Mouse (Mus musculus): Measurements from ENCODE around the gene Vwa7.
"Not testable (repeated sequence)": the region's sequence is repeated elsewhere in the genome, so short reads cannot be mapped to it uniquely, and the experiment has no call there.

The Vwa7 gene

DNA sequence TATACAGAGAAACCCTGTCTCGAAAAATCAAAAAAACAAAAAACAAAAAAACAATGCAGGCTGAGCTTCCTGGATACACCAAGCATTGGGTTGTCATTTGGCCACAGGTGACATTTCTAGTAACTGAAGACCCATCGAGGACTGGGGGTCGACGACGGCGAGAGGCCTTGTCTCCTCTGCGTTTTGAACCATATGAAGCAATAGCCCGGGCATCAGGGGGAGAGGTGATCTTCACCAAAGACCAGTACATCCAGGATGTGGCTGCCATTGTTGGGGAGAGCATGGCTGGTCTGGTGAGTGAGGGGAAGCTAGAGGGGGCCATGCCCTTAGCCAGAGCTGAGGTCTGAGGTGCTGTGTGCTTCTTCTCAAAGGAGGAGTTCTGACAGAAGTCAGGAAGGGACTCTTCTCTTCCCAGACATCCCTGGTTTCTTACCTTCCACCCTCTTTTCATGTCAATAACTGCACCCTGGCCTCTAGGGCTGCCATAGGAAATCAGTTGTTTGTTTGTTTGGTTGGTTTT lies 6.2 kb downstream of the Vwa7 start:
- DNase-seq: no peak

- no peak for DNase-seq
Measured at GRCm38 (mm10) chr17:35023221-35023620, 6.8 kb downstream of the Vwa7 start.

GRCm38 (mm10) chr17:35023756-35024155 lies 7.4 kb downstream of the Vwa7 start:
- no peak for DNase-seq

GRCm38 (mm10) chr17:35024261-35024660 lies 7.9 kb downstream of the Vwa7 start:
- no peak for DNase-seq

GRCm38 (mm10) chr17:35024691-35025488 lies 8.5 kb downstream of the Vwa7 start:
- DNase-seq: no peak

- DNase-seq: no peak
Measured at GRCm38 (mm10) chr17:35026206-35026605, 9.8 kb downstream of the Vwa7 start.

DNA sequence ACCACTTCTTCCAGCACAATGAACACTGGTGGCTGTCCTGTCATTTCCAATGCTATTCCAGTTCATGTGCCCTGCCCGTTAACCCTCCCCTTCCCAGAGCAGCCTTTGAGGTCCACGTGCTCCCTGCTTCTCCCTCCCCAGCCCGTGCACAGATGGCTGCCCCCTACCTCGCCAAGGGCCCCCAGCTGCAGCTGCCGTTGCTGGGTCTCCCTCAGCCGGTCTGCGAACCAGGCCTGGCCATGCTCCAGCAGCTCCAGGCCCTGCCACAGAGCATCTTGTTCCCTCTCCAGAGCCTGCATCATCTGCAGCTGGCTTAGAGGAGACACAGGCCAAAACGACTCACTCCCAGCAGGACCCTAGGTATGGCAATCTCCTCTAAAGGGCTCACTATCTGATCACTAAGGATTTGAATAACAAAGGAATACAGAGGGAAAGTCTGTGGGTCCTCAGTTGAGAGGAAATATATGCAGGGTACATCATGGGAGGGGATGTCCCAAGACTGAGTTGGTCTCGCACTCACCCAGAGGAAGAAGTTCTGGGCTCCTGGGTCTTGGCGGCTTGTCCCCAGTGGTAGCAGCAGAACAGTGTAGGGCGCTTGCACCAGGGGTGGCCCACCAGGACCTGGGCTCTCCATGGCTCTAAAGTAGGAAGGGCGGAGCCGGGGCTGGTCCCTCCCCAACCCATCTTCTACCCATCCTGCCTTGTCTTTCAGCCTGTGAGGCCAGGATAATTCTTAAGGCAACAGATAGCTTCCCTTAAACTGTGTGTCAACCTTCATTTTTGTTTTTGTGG lies 11.1 kb downstream of the Vwa7 start, which contains the start of gene Sapcd1:
Gene Sapcd1 (minus strand): TSS at position 740 of the 792 bp plus-strand sequence.
- peak; percentile 35 for DNase-seq

- no peak for DNase-seq
Measured at GRCm38 (mm10) chr17:35028315-35028714, 11.9 kb downstream of the Vwa7 start.

GRCm38 (mm10) chr17:35029691-35030532 lies 13.5 kb downstream of the Vwa7 start:
- DNase-seq: peak; percentile 55

- no peak for DNase-seq
Measured at GRCm38 (mm10) chr17:35031272-35031671, 14.9 kb downstream of the Vwa7 start.

DNA sequence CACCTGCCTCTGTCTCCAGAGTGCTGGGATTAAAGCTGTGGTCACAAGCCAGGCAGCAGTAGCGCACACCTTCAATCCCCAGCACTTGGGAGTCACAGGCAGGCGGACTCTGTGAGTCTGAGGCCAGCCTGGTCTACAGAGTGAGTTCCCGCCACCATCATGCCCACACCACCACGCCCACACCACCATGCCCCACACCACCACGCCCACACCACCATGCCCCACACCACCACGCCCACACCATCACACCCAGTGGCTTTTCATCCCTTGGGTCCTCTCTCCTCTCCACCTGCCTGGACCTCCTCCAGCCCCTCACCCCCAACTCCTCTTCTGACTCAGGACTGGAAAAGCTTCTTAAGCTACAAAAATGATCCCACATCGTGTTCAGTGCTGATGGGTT lies 15.5 kb downstream of the Vwa7 start:
- no peak for DNase-seq

DNA sequence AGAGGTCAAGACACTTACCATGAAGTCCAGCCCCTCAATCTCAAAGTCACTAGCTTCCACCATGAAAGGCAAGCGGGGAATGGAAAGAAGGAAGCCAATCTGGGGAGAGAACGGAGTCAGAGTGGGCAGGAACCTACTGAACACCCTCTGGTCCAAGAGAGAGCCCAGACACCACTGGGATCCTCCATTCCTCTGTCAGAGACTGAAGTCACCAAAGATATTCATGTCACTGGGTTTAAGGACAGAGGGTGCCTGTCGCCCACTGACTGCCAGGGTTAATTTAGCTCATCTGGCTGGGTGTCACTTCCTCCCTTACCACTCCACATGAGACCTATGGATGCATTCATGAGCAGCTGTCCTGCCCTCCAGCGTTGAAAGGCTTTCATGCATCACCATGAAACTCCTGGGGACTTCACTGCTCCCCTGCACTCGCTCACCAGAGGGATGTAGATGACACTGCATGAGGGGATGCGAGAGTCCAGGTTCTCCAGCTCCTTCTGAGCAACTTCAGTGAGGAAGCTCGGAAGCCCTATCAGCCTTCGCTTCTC lies 16.0 kb downstream of the Vwa7 start:
- no peak for DNase-seq

DNA sequence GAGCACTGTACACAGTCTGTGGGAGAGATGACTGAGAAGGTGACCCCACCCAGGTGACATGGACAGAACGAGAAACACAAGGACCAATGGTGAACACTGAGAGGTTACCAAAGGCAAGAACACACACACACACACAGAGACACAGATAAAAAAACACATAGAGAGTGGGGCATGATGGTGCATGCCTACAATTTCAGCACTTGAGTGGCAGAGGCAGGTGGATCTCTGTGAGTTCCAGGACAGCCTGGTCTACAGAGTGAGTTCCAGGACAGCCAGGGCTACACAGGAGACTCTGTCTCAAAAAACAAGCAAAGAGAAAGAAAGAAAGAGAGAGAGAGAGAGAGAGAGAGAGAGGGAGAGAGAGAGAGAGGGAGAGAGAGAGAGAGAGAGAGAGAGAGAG lies 17.3 kb downstream of the Vwa7 start:
- DNase-seq: not testable (repeated sequence)

- no peak for DNase-seq
Measured at GRCm38 (mm10) chr17:35034896-35035295, 18.5 kb downstream of the Vwa7 start.

DNA sequence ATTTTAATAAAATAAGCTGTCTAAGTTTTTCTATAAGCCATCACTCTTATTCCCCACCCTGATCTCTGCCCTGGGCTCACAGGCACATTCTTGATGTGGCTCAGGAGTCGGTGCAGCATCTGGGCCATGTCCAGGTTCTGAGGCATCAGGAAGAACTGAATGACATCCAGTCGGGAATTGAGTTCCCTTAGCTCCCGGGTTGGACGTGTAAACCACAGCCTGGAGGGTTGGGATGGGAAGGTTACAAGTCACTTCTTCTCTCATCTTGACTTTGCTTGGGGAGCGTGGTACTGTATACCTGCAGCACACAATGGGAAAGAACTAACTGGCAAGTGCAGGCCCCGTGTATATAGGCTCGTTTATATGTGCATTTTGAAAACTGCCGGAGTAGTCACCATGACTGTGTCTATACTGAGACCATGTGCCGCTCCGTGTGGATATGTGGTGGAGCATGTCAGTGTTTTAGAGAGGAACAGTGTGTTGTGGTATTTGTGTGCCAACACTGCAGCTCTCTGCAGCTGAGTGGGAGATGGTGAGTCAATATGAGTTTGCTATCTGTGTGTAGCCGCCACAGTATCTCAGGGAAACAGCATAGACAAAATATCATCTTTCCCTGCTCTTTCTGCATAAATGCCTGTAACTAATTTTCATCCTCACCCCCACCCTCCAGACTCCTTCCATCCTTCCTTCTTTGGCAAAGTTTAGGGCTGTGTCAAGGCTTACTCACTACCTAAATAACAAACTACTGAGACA lies 22.9 kb downstream of the Vwa7 start:
- no peak for DNase-seq

DNA sequence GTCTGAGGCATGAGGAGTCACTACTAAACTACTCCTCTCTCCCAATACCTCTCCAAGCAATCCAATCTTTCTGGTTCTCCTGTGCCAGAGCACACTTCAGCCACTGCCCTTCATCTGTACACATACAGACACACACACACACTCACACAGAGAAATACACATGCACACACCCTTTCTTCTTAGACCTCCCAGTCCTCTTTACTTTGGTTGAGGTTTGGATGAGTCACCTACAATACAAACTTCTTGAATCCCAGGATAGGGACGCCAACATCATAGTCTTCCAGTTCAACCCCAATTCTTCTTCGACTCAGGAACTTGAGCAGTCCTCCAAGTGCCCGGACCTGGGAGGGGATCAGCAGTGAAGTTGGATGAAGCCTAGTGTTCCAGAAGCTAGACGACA lies 27.4 kb downstream of the Vwa7 start:
- DNase-seq: no peak

DNA sequence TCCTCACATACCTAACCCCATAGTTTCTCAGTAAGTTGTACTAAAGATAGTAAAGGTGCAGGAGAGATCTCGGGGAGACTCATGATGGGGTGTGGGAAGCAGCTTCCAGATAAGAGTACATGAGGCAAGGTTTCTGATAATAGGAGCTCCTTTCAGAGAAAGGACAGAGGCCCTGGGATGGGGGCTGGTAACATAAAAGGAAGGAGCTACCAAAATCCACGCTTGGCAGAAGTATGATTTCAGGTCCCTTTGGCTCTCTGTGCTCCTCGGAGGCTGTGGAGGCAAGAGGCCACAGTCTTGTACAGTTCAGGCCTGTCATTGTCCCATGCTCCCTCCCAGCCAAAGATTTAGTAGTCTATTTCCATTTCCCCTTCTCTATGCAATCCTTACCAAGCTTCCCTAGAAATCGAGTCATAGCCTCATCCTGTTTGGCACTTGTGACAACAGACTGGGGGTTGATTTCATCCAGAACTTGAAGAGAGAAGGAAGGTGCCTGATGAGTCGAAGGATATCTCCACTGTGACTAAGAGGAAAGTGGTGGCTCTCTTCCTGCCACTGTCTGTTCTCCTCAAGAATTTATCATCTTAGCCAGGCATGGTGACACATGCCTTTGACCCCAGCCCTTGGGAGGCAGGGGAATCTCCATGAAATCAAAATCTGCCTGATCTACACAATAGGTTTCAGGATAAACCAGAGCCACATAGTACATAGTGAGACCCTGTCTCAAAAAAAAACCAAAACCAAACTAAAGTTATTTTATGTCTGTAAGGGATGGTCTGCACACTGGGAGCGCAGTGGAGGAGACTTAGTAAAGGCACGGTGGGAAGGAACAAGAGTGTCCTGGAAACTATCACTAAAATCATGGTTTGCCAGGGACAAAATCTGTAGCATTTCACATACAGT lies 28.8 kb downstream of the Vwa7 start:
- no peak for DNase-seq

DNA sequence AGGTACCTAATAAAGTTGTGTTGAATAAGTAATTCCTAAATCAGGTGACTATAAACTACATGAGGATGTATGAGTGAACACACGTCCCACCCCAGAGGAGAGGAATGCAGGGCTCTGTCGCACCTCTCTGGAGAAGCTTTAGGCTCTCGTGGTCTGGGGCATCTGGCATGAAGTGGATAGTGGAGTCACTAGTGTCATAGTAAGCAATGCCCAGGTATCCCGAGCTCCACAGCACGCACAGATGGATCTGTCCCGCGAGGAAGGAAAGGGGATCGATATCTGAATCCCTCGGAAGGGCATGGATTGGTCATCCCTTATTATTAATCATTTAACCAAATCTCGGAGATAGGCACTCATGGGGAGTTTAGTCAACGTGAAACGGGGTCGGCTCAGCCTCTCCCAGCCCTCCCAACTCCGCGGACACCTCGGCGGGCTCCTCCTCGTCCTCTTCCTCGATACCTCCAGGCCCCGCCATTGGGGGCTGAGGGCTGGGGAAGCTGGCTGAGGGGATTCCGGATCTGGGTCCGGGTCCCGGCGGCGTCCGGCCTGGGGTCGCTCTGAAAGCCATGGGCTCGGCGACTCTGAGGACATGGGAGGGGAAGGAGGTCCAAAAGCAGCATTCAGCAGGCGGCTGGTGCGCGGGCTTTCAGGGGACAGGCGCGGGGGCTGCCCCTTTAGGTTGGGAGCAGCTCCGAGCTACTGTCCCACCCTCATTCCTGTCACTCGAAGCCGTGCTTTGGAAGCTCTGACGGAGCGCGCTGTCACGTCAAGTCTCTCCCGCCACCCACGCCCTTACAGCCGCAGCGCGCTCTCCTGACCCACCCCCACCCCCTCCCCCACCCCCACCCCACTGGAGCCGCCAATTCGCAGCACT lies 29.7 kb downstream of the Vwa7 start:
- no peak for DNase-seq

DNA sequence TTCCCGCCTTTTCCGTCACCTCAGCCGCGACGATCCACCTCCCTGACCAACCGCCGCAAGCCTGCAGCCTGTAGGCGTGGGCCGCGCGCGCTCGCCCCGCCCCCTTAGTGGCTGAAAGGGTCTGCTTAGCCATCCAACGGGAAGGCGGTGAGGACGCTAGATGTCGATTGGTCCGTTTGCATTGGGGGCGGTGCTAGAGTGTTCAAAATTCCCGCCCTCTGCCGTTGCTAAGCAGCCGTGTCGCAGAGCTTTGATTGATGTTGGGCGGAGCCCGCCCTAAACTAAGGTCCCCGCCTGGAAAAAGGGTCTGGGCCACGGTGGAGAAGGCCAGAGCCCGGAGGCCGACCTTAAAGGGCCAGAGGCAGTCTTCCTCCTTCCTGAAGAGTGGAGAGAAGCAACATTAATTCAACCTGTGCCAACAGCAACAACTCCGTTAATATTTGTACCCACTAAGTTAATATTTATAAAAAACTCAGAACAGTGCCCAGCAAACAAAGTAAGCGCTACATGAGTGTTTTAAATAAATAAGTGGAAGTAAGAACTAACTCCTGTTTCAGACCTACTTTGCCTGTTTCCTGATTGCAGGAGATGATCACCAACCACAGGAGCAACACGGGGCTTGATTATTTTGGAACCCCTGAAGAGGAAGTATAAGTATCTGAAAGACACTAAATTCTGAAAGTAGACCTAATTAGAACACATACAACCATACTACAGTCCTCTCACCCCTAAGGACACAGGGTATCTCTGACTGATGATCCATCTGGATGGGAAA lies 30.5 kb downstream of the Vwa7 start, which contains the start of gene Msh5:
Gene Msh5 (minus strand): TSS at position 65 of the 775 bp plus-strand sequence.
- peak; percentile 98 for DNase-seq

Measured in thymus, postnatal 25 days (tissue).